Mouse (Mus musculus): ENCODE data around the gene Arhgap10. TPM values are rescaled to one million over a fixed set of nuclear protein-coding genes. Genes with fewer than 3 reads are reported as not detected.
A peak's percentile ranks its signal among the peaks of the same experiment; 100 is the strongest.

Arhgap10 gene
- polyA plus RNA-seq, 1 experiment, result 7.2 TPM

GRCm38 (mm10) chr8:77474614-77475013, 43.1 kb downstream of the Arhgap10 start:
- H3K36me3 ChIP-seq (ENCODE audit: control insufficient read depth, insufficient read depth, low read length), result no peaks in the 10 kb centered on the region
- H3K4me3 ChIP-seq (ENCODE audit: control insufficient read depth, low read depth, low read length), result no peak overlapping the region
- H3K4me1 ChIP-seq (ENCODE audit: control insufficient read depth, insufficient read depth, low read length), result no peaks in the 10 kb centered on the region
- H3K27me3 ChIP-seq (ENCODE audit: control insufficient read depth, insufficient read depth, low read length), result no peaks in the 10 kb centered on the region
- TF ChIP-seq CTCF (IDR thresholded peaks at IDR 0.05; ENCODE audit: control insufficient read depth, insufficient read depth, insufficient replicate concordance, low read depth, low read length) (no peak), POLR2A (IDR thresholded peaks at IDR 0.05; ENCODE audit: control insufficient read depth, low read depth, low read length) (no peak)
- H3K27ac ChIP-seq (ENCODE audit: control insufficient read depth, insufficient read depth, low read depth, low read length), result no peak overlapping the region

GRCm38 (mm10) chr8:77473773-77474172, 44.0 kb downstream of the Arhgap10 start:
- Histone ChIP-seq H3K36me3 (ENCODE audit: control insufficient read depth, insufficient read depth, low read length) (no peaks in the 10 kb centered on the region), H3K4me1 (ENCODE audit: control insufficient read depth, insufficient read depth, low read length) (no peaks in the 10 kb centered on the region), H3K4me3 (ENCODE audit: control insufficient read depth, low read depth, low read length) (no peak overlapping the region), H3K27ac (ENCODE audit: control insufficient read depth, insufficient read depth, low read depth, low read length) (peak overlapping the region; percentile 59; the same call in 1 of the 2 replicates), H3K27me3 (ENCODE audit: control insufficient read depth, insufficient read depth, low read length) (no peaks in the 10 kb centered on the region)
- TF ChIP-seq POLR2A (IDR thresholded peaks at IDR 0.05; ENCODE audit: control insufficient read depth, low read depth, low read length), result no peak
- TF ChIP-seq CTCF (IDR thresholded peaks at IDR 0.05; ENCODE audit: control insufficient read depth, insufficient read depth, insufficient replicate concordance, low read depth, low read length), result no peak

GRCm38 (mm10) chr8:77473373-77473772, 44.4 kb downstream of the Arhgap10 start:
- Histone ChIP-seq H3K36me3 (ENCODE audit: control insufficient read depth, insufficient read depth, low read length) (no peaks in the 10 kb centered on the region), H3K27ac (ENCODE audit: control insufficient read depth, insufficient read depth, low read depth, low read length) (peak overlapping the region; percentile 59; the same call in 1 of the 2 replicates), H3K4me1 (ENCODE audit: control insufficient read depth, insufficient read depth, low read length) (no peaks in the 10 kb centered on the region), H3K27me3 (ENCODE audit: control insufficient read depth, insufficient read depth, low read length) (no peaks in the 10 kb centered on the region), H3K4me3 (ENCODE audit: control insufficient read depth, low read depth, low read length) (no peak overlapping the region)
- no peak for TF ChIP-seq CTCF (IDR thresholded peaks at IDR 0.05; ENCODE audit: control insufficient read depth, insufficient read depth, insufficient replicate concordance, low read depth, low read length)
- no peak for TF ChIP-seq POLR2A (IDR thresholded peaks at IDR 0.05; ENCODE audit: control insufficient read depth, low read depth, low read length)

GRCm38 (mm10) chr8:77461392-77461791, 56.4 kb downstream of the Arhgap10 start:
- Histone ChIP-seq H3K4me3 (ENCODE audit: control insufficient read depth, low read depth, low read length) (no peak overlapping the region), H3K4me1 (ENCODE audit: control insufficient read depth, insufficient read depth, low read length) (no peaks in the 10 kb centered on the region), H3K36me3 (ENCODE audit: control insufficient read depth, insufficient read depth, low read length) (no peaks in the 10 kb centered on the region), H3K27me3 (ENCODE audit: control insufficient read depth, insufficient read depth, low read length) (no peaks in the 10 kb centered on the region), H3K27ac (ENCODE audit: control insufficient read depth, insufficient read depth, low read depth, low read length) (no peak overlapping the region)
- TF ChIP-seq CTCF (IDR thresholded peaks at IDR 0.05; ENCODE audit: control insufficient read depth, insufficient read depth, insufficient replicate concordance, low read depth, low read length), result no peak
- TF ChIP-seq POLR2A (IDR thresholded peaks at IDR 0.05; ENCODE audit: control insufficient read depth, low read depth, low read length), result no peak

GRCm38 (mm10) chr8:77460363-77460762, 57.4 kb downstream of the Arhgap10 start:
- TF ChIP-seq CTCF (IDR thresholded peaks at IDR 0.05; ENCODE audit: control insufficient read depth, insufficient read depth, insufficient replicate concordance, low read depth, low read length) (no peak), POLR2A (IDR thresholded peaks at IDR 0.05; ENCODE audit: control insufficient read depth, low read depth, low read length) (no peak)
- no peaks in the 10 kb centered on the region for H3K36me3 ChIP-seq (ENCODE audit: control insufficient read depth, insufficient read depth, low read length)
- no peak overlapping the region for H3K27ac ChIP-seq (ENCODE audit: control insufficient read depth, insufficient read depth, low read depth, low read length)
- no peaks in the 10 kb centered on the region for H3K4me1 ChIP-seq (ENCODE audit: control insufficient read depth, insufficient read depth, low read length)
- H3K4me3 ChIP-seq (ENCODE audit: control insufficient read depth, low read depth, low read length), result no peak overlapping the region
- H3K27me3 ChIP-seq (ENCODE audit: control insufficient read depth, insufficient read depth, low read length), result no peaks in the 10 kb centered on the region

GRCm38 (mm10) chr8:77459696-77460095, 58.1 kb downstream of the Arhgap10 start:
- Histone ChIP-seq H3K4me3 (ENCODE audit: control insufficient read depth, low read depth, low read length) (no peak overlapping the region), H3K27ac (ENCODE audit: control insufficient read depth, insufficient read depth, low read depth, low read length) (no peak overlapping the region), H3K4me1 (ENCODE audit: control insufficient read depth, insufficient read depth, low read length) (no peaks in the 10 kb centered on the region), H3K36me3 (ENCODE audit: control insufficient read depth, insufficient read depth, low read length) (no peaks in the 10 kb centered on the region), H3K27me3 (ENCODE audit: control insufficient read depth, insufficient read depth, low read length) (no peaks in the 10 kb centered on the region)
- TF ChIP-seq CTCF (IDR thresholded peaks at IDR 0.05; ENCODE audit: control insufficient read depth, insufficient read depth, insufficient replicate concordance, low read depth, low read length) (no peak), POLR2A (IDR thresholded peaks at IDR 0.05; ENCODE audit: control insufficient read depth, low read depth, low read length) (no peak)

- Histone ChIP-seq H3K4me3 (ENCODE audit: control insufficient read depth, low read depth, low read length) (no peak overlapping the region), H3K36me3 (ENCODE audit: control insufficient read depth, insufficient read depth, low read length) (no peaks in the 10 kb centered on the region), H3K27ac (ENCODE audit: control insufficient read depth, insufficient read depth, low read depth, low read length) (no peak overlapping the region), H3K27me3 (ENCODE audit: control insufficient read depth, insufficient read depth, low read length) (no peaks in the 10 kb centered on the region), H3K4me1 (ENCODE audit: control insufficient read depth, insufficient read depth, low read length) (no peaks in the 10 kb centered on the region)
- TF ChIP-seq POLR2A (IDR thresholded peaks at IDR 0.05; ENCODE audit: control insufficient read depth, low read depth, low read length), result no peak
- no peak for TF ChIP-seq CTCF (IDR thresholded peaks at IDR 0.05; ENCODE audit: control insufficient read depth, insufficient read depth, insufficient replicate concordance, low read depth, low read length)
Observed at GRCm38 (mm10) chr8:77458575-77458974, 59.2 kb downstream of the Arhgap10 start.

GRCm38 (mm10) chr8:77456263-77456662, 61.5 kb downstream of the Arhgap10 start:
- no peaks in the 10 kb centered on the region for H3K27me3 ChIP-seq (ENCODE audit: control insufficient read depth, insufficient read depth, low read length)
- H3K4me3 ChIP-seq (ENCODE audit: control insufficient read depth, low read depth, low read length), result no peak overlapping the region
- TF ChIP-seq POLR2A (IDR thresholded peaks at IDR 0.05; ENCODE audit: control insufficient read depth, low read depth, low read length) (no peak), CTCF (IDR thresholded peaks at IDR 0.05; ENCODE audit: control insufficient read depth, insufficient read depth, insufficient replicate concordance, low read depth, low read length) (no peak)
- H3K4me1 ChIP-seq (ENCODE audit: control insufficient read depth, insufficient read depth, low read length), result no peaks in the 10 kb centered on the region
- no peaks in the 10 kb centered on the region for H3K36me3 ChIP-seq (ENCODE audit: control insufficient read depth, insufficient read depth, low read length)
- no peak overlapping the region for H3K27ac ChIP-seq (ENCODE audit: control insufficient read depth, insufficient read depth, low read depth, low read length)
